Mouse (Mus musculus) B cell, adult 2 months (primary cell): ENCODE results near the gene Ptgds.

Experiments
- DNase-seq, 2 experiments: peaks; one replicate each; pipeline ENCODE4 v3.0.0; 2022

Ptgds gene

DNA sequence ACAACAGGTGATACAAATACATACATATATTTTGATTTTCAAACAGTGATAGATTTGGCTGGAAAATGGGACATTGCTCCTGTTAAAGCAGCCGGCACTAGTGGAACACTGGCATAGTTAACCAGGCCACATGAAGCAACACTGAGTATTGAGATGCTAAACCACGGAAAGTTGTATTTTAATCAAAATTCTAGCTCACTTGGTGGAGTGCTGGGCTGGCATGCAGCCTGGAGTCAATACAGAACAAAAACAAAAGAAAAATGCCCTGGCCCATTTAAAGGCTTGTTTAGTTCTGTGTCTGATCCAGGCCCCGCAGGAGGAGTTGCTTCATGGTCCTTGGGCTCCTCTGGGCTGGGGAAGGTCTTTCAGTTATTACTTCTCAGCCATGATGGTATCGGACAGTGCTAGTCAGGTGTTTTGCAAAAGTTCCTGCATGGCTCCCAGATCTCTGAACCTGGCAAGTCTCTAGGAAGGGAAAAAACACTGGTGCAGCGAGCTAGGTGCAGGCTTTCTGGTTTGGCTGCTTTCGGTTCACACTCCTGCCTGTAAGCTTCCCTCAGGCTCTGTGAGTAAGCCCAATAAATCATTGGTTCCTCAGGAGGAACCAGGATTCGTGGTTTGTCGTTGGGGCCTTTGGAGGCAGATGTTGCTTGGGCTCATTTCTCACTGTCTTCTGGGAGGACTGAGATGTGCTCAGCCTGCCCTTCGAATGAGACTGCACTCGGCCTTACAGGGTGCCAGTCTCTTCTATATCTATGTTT is 9.9 kb upstream of the Ptgds start:
- DNase-seq: no peak

DNA sequence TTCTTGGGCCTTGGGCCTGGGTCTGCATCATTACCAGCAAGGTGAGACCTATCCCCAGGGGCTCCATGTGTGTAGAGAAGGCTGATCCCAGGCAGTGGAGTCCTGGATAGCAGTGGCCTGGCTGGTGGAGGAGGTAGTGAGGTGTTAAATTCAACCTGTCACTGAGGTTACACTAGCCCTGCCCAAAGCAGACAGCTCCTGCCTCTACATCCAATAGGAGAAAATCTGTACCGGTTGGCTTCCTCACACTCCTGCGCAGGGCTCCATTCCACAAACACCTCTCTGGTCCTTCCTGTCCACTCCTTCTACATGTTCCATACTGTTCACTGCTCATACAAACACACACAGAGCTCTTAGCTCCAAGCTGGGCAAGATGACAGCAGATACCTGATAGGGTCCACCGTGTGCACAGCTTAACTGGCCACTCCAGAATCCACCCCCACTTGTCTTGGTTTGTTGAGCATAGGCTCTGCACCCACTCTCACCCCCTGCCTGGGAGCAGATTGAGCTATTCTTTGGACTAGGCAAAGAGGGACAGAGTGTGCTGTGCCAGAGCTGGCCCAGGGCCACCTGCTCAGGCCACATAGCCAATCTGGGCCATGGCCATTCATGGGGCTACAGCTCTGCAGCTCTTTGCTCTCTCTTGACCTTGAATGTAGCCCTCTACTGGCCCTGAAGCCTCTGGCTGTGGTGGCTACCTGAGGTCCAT is 8.3 kb upstream of the Ptgds start:
- DNase-seq: no peak

DNA sequence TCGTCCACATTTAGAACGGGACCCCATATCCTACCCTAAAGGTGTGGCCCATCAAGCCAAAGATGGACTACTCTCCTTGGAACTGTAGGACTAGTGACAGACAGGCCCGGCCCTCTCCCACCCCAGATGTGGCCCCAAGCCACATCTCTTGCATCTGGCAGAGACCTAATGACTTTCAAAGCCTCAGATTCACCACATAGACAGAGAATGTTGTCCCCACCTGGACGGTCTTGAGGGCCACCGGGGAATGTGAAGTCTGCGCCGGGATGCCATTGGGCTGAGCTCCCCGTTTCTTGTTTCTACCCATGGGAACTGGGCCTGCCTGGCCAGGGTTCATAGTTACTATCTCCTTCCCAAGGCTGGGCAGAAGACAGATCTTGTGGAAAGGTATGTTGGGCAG is 7.7 kb upstream of the Ptgds start:
- no peak for DNase-seq

- DNase-seq: no peak
These were observed 2.7 kb upstream of the Ptgds start for GRCm38 (mm10) chr2:25472550-25472949.

DNA sequence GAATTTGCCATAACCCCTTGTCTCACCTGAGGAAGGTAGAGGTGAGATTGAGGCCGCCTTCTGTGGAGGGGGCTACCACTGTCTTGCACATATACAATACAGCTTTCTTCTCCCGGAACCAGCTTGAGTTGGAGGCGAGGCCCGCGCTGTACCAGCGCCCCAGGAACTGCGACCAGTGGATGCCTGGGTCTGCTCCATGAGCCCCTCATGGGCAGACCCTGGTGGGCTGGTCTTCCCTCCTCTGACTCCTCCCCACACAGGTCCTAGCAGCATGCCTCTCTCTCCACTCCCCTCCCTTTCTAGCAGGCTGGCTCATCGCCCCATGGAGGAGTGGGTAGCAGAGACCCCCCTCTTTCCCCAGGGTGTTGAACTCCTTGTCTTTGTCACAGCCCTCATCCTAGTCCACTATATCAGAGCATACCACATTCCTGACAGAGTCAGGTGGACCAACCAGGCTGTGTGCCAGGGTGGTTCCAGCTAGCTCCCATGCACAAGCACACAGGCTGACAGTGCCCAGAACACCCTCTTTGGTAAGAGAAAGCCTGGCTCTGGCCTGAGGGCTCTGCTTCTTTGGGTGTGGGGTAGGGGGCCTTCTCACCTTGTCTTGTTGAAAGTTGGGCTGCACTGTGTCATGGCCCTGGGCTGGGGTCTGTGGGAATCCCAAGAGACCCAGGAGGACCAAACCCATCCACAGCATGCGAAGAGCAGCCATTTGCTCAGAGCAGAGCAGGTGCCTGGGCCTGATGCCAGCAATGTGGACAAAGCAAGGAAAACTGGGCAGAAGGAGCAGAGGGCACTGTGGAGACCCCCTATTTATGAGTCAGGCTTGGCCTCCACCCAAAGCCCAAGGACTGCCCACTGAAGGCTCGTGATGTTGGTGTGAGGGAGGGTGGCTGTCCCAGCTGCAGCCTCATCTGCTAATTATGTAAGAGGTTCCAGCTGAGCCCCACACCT is 607 bp downstream of the Ptgds start:
- no peak for DNase-seq

- no peak for DNase-seq
These were observed 2.1 kb downstream of the Ptgds start for GRCm38 (mm10) chr2:25467606-25468303.

DNA sequence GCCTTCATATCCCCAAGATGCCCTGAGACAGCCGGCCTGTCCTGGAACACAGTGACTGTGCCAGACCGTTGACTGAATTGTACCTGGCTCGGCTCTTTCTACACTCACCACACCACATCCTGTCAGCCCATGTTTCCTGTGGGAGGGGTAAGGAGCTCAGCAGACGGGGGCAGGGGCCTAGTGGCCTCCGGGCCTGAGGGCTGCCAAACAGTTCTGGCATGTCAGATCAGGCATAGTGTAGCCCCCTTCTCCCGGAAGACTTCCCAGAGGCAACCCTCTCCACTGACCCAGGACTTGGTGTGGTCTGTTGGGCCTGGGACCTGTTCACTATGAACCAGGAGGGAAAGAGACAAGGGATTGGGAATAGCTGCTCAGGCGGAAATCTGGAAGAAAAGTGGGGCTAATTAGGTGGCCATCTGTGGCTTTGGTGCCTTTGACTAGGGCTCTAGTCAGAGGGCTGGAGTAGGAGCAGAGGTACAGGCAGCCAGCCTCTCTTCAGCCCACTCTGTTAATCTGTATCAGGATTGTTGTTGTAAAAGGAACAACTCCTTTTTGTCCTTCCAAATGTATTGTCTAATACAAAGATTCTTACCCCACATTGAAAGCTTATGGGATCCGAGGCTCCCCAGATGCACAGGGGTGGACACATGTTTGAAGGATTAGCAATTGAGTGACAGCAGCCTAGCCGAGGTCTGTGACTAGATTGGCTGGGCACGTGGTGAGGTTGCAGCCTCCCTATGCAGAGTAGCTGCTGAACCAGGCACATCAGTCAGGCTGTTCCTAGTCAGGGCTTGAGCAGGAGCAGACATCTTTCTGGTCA is 3.8 kb downstream of the Ptgds start:
- DNase-seq: peak; percentile 79 to 82

DNA sequence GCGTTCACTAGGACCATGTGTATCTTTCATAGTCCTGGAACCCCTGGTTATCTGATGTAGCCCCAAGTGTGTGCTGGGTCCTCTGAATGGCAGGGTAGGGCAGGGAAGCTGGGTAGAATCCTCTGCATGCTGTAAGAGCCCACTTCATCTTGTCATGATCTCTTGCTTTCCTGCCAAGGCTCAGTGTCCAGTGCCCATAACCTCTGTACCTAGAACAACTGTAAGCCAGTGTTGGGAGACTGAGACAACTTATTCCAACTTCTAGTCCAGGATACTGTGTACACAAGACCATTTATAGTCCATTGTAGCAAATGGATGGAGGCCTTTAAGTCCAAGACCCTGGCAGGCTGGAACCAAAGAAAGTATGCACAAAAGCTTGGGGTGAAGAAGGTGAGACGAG is 4.6 kb downstream of the Ptgds start:
- no peak for DNase-seq

GRCm38 (mm10) chr2:25463630-25464029 is 6.2 kb downstream of the Ptgds start:
- DNase-seq: no peak

- DNase-seq: no peak
These were observed 8.4 kb downstream of the Ptgds start for GRCm38 (mm10) chr2:25461407-25461806.

DNA sequence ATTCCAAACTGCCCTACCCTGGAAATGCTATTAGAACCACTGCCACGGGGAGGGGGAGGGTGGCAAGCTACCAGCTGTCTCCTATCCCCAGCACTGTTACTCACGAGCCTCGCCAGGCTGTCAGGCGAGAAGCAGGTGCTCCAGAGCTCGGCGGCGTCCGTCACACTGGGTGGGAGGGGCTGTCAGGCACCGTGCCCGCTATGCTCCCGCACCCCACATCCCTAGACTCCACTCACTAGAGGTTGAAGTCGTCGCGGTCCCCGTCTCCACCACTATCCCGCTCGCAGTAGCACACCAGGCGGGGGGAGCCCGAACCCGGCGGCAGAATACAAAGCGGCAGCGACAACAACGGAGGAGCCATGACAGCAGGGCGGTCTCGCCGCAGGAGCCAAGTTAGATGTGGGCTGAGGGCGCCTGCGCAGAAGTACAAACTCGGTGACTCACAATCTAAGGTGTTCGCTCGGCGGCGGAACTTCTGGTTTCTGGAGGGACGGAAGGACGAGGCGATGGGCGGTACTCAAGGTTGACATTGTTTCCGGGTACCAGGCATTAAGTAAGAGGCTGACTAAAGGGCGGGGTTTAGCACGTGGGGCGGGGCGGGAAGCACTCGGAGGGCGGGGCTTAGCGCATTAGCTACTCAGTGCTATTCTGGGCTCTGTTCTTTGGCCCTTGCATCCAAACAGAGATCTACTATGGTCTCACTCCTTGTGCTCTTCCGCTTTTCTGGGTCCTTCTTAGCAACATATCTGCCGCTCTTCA is 9.1 kb downstream of the Ptgds start, which contains the start of gene Paxx:
Gene Paxx, minus strand, starts transcription at position 544 of the 759 bp plus-strand sequence.
- DNase-seq: peak; percentile 92 to 94

DNA sequence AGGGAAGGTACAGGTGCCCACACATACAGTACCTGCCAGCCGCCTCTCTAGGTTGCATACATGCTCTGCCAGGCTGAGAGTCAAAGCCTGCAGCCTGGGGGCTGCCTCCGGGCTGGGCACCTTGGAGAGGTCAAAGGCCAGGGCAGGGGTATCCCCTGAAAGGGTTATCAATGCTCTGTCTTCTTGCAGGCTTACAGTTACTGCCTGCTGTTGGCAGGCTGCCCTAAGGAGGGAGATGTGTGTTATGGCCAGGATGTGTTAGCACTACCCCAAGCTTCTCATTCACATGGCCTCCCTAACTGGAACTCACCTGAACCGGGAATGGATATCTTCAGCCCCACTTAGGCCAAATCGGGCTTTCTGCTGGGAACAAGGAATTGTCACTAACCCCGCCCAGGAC is 9.7 kb downstream of the Ptgds start:
- no peak for DNase-seq

GRCm38 (mm10) chr2:25458911-25459310 is 10.9 kb downstream of the Ptgds start:
- DNase-seq: no peak

DNA sequence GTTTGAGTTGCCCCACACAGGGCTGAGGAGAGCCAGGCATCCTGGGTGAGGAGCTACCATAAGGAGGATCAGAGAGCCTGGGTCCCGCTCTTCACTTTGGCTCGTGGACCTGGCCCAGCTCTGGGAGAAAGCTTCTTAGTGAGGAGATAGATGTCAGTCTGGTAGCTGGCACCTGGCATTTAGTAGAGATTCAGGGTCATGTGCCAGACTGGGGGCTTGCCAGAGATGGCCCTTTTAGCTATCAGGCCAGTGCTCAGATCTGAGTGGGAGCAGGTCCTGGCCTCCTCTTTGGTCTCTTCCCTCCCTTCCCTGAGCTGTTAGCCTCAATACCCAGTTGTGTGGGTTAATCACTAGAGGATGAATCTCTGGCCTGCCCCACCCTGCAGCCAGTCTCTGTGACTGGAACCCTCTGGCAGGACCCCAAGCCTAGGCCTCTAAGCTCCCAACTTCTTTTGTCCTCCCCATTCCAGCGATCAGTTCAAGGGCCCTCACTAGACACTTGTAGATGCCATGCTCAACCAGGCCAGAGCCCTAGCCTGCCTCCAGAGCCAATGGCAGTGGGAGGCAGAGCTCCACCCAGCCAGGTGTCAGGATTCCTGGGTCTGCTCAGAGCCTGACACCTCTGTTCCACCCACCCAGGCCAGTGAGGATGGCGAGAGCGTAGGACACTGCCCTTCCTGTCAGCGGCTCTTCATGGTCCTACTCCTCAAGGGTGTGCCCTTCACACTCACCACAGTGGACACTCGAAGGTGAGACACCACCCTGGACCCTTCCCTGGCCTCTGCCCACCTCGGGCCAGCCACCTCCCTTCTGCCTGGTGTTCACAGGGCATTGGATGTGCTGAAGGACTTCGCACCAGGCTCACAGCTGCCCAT is 12.6 kb downstream of the Ptgds start:
- no peak for DNase-seq

DNA sequence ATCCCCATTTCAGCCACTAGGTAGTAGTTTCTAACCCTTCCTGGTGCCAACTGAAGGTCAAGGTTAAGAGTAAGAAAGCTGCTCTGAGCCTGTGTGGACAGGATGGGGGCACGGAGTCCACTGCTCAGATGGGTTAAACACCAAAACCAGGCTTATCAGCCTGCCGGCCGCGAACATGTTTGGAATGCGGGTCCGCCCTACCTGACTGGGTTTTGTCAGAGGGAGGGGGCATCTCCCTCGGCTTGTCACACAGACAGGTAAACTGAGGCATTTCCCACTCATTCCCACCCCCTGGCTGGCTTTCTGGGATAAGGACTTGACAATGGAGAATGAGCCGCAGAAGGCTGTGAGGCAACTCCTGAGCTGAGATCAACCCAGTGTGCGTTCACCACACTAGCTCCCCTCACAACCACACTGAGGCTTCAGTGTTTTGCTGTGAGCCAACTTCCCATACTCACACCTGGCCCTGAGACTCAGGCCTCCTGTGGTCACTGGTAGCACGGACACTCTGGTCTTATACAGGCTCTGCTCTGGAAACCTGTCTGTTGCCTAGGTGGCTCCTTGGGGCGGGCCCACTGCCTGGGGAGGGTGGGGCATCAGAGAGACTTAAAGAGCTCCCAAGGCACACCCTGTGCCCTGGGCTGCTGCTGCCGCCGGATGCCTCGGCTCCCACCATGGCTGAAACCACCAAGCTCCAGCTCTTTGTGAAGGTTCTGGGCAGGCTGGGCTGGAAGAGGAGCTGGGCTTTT is 13.5 kb downstream of the Ptgds start, which contains the start of gene Clic3:
Gene Clic3, plus strand, starts transcription at position 634 of the 749 bp plus-strand sequence.
- DNase-seq: no peak

- no peak for DNase-seq
These were observed 16.9 kb downstream of the Ptgds start for GRCm38 (mm10) chr2:25452951-25453350.

DNA sequence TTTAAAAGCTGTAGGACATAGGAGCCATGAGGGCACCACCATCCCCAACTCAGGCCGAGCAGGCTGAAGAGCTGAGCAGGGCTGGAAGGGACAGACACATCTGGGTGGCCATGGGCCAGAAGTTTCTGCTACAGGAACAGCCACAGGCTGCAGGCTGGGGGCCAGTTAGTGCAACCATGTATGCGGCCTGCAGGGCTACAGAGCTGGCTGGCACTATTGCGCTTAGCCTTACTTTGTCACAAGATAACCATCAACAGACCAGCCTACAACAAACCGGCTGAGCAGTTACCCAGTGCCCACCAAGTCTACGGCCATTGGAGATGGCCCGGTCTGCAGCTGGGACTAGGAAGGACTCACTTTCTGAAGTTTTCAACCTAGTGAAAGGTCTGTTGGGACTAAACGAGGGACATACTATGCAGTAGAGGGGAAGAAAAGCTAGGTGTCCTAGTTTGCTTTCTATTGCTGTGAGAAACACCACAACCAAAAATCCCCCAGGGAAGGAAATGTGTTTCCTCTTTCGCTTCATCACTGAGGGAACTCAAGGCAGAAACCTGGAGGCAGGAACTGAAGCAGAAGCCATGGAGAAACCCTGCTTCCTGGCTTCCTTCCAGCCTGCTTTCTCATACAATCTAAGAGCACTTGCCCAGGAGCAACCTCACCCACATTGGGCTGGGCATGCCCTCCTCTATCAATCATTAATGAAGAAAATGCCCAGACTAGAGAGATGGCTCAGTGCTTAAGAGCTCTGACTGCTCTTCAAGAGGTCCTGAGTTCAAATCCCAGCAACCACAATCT is 18.8 kb downstream of the Ptgds start:
- DNase-seq: no peak

- DNase-seq: no peak
These were observed 27.2 kb downstream of the Ptgds start for GRCm38 (mm10) chr2:25442682-25443081.
